Mouse (Mus musculus): ENCODE data around the gene Gm12258. TPM values are rescaled to one million over a fixed set of nuclear protein-coding genes. Genes with fewer than 3 reads are reported as not detected.
"Not testable (repeated sequence)": the region's sequence is repeated elsewhere in the genome, so short reads cannot be mapped to it uniquely, and the experiment has no call there.

Gm12258 gene
- 10 to 100 TPM; 16.2 to 17.7 TPM for total RNA-seq (2021)
- long read RNA-seq, full-length matches to known transcripts = 16 of 20 reads
- long read RNA-seq, partial matches to known transcripts = 0 of 20 reads
- long read RNA-seq, other reads (novel, unspliced or antisense) = 4 of 20 reads

DNA sequence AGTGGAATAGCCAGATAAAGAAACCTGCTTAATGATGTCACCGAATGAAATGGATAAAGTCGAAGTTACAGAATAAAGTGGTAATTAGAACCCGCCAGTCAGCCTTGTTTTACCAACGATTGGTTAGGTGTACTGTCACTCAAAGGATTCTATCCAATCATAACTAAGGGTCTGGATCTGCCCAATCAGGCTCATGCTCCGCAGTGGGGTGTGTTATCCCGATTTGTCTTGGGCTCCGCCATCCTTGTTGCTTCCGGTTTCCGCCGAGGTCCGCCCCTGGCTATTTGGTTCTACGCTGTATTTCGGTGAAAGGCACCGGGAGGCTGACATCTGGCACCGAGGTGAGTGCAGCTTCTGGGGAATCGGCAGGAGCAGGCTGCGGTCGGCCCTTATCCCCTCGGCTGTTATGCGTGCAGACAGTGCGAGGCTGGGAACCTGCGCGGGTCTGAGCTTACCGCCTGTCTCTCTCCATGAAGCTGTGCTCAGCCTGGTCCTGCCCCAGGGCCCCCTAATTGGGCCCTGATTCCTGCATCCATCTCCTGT, at the start of gene Gm12258:
TSS of gene Gm12258 (plus strand) at position 240 of the 543 bp plus-strand sequence.
- peak; percentile 80 to 84 for DNase-seq (ENCODE audit: low spot score in 2 of 2)

DNA sequence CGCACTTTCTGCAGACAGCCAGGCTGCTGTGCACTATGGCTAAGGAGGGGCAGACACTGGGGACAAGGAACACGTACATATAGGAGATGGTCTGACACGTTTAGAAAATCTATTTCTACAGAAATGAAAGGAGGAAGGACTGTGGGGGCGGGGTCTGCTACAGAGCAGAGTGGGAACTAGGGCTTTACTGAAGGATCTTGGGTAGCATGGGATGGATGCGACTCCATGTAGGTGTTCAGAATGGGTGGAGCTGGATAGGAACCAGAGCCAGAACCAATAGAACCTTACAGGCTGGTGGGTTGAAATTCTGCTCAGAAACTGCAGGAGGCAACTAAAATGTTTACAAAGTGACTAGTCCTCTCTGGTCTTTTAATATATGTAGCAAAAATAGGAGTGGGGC, 47.2 kb upstream of the Gm12258 start:
- DNase-seq (ENCODE audit: low spot score in 2 of 2) = no peak

DNA sequence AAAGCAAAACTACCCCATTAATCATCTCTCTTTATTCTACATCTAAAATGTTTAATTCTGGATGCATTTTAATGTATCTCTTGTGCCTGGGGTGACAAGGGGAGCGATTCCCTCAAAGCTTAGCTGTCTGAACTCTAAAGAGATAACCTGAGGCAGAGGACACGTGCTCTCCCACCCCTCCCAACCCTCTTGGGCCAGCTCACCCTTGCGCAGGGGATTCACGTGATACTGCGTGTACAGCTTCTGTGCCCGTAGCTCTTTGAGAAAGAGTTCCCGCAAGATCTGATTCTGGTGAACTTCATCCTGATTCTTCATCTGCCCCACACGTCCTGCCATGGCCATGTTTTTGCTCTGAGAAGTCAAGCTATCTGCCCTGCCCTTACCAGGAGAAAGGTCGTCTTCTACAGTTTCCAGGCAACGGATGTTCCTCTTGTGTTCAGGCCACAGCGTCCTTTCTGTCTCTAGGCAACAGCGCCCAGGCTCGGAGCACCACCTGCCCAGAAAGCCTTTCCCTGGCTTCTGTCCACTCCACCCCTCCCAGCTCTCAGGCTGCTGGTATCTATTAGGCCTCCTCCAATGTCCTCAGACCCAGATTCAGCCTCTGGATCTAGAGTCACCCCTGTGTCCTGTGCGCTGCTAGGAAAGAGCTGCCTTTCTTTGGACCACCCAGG, 45.3 kb upstream of the Gm12258 start, which contains the start of gene Fam183b:
TSS of gene Fam183b (minus strand) at position 403 of the 671 bp plus-strand sequence.
- DNase-seq (ENCODE audit: low spot score in 2 of 2) = peak; percentile 48 to 65

DNA sequence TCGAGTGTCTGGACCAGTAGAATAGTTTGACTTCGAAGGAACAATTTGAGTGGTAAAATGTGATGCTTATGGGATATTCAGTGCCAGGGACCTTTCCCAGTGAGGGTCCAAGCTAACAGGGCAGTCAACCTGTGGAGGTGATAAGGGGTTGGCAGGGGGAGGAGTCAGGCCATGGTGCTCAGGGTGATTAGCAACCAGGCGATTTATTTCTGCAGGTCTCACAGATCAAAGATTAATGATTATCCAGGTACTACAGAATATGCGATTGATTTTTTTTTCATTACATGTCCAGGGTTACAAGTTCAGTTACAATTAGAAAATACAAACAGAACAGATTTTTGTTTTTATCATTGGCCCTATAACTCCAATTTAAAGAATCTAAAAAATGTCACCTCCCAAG, 43.1 kb upstream of the Gm12258 start:
- no peak for DNase-seq (ENCODE audit: low spot score in 2 of 2)

DNA sequence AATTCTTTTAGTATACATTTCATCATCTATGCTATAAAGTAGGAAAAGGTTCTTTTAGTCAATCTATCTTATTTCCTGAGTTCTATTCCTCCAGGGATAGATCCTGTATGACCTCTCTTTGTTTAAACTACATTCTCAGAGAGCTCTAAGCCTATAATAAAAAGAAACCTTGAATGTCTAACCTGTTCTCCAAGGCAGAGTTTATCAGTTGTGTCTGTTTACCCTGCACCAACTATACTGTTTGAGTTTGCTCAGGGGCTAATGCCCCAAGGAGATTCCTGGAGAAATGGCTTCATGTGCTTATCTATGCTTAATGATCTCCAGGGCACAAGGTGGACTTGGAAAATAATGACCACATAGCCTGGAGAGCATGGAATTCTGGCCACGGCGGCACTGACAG, 42.6 kb upstream of the Gm12258 start:
- no peak for DNase-seq (ENCODE audit: low spot score in 2 of 2)

DNA sequence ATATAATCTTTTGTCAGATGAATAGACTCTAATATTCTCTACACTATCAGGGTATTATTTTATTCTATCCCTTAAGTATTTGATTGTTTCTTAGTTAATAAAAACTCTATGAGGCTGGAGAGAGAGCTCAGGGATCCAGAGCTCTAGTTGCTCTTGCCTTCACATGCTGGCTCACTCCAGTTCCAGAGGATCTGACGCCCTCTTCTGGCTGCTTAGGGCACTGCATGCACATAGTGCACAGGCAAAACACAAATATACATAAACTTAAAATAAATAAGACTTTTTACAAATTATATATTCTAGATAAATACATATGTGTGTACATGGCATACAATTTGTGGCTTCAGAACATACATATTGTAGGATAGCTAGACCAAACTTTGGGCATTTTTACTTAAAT, 35.0 kb upstream of the Gm12258 start:
- no peak for DNase-seq (ENCODE audit: low spot score in 2 of 2)

DNA sequence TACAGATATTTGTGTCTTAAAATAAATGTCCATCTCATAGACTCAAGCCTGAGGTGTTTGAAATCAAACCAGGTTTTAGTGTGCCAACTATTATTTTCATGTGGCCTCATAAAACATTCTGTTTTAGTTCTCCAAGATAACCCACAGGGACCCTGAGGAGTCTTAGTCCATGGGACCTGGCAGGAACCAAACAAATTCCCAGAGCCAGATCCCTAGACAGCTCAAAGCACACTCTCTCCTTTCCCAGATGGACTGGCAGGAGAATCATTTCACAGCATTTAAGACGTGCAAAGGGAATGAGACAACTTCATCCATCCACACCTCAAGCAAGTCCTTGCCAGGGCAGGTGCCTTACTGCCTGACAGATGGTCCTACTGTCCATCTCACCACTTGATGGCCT, 32.3 kb upstream of the Gm12258 start, which contains the start of gene Olfr313:
TSS of gene Olfr313 (plus strand) at position 301 of the 400 bp plus-strand sequence.
- not testable (repeated sequence) for DNase-seq (ENCODE audit: low spot score in 2 of 2)

DNA sequence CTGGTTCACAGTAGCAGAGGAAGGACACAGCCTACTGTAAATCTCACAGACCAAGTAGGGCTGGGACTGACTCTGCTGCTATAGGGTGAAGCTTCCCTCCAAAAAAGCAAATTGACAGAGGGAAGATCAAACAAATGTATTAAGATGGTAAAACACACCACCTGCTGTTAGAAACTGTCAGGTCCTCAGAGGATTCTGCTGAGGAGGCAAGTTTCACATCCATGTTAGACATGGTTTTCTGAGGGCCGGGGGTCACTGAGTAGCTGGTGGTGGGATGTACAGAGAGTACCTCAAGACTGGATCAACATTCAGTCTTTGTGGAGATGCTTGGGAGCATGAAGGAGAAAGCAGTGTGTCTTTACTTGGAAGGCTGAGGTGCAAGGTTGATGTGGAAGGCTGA, 31.3 kb upstream of the Gm12258 start:
- no peak for DNase-seq (ENCODE audit: low spot score in 2 of 2)

DNA sequence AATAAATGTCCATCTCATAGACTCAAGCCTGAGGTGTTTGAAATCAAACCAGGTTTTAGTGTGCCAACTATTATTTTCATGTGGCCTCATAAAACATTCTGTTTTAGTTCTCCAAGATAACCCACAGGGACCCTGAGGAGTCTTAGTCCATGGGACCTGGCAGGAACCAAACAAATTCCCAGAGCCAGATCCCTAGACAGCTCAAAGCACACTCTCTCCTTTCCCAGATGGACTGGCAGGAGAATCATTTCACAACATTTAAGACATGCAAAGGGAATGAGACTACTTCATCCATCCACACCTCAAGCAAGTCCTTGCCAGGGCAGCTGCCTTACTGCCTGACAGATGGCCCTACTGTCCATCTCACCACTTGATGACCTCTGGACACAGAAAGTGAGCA, 18.0 kb upstream of the Gm12258 start, which contains the start of gene Olfr312:
TSS of gene Olfr312 (plus strand) at position 301 of the 400 bp plus-strand sequence.
- not testable (repeated sequence) for DNase-seq (ENCODE audit: low spot score in 2 of 2)

DNA sequence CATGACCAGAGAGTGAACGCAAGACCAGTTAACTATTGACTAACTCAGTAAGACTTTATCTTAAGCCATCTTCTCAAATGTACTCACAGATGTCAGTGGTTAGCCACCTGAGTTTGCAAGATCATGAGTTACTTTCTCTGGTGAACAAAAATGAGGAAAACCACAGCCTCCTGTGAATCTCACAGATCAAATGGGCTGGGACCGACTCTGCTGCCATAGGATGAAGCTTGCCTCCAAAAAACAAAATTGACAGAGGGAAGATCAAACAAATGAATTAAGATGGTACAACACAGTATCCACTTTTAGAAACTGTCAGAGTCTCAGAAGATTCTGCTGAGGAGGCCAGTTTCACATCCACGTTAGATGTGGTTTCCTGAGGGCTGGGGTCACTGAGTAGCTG, 17.2 kb upstream of the Gm12258 start:
- no peak for DNase-seq (ENCODE audit: low spot score in 2 of 2)

DNA sequence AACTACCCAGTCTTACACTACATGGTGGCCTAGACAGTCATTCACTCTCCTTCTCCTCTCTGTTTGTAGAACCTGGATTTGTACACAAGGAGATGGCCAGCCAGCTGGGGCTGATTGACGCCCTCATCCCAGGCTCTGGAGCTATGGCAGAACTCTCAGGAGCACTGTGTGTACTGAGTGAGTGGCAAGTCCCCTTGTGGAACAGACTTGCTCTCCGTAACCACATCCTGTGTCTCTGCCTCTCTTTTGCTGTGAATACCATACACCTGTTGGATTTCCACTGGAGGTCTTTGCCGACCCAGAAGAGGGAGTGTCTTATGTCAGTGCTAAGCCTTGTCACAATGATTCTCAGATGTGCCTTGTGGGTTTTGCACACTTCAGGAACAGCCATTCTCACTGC, 14.4 kb upstream of the Gm12258 start:
- DNase-seq (ENCODE audit: low spot score in 2 of 2) = not testable (repeated sequence)

DNA sequence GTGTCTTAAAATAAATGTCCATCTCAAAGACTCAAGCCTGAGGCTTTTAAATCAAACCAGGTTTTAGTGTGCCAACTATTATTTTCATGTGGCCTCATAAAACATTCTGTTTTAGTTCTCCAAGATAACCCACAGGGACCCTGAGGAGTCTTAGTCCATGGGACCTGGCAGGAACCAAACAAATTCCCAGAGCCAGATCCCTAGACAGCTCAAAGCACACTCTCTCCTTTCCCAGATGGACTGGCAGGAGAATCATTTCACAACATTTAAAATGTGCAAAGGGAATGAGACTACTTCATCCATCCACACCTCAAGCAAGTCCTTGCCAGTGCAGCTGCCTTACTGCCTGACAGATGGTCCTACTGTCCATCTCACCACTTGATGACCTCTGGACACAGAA, 8.0 kb upstream of the Gm12258 start, which contains the start of gene Olfr311:
TSS of gene Olfr311 (plus strand) at position 301 of the 400 bp plus-strand sequence.
- not testable (repeated sequence) for DNase-seq (ENCODE audit: low spot score in 2 of 2)

DNA sequence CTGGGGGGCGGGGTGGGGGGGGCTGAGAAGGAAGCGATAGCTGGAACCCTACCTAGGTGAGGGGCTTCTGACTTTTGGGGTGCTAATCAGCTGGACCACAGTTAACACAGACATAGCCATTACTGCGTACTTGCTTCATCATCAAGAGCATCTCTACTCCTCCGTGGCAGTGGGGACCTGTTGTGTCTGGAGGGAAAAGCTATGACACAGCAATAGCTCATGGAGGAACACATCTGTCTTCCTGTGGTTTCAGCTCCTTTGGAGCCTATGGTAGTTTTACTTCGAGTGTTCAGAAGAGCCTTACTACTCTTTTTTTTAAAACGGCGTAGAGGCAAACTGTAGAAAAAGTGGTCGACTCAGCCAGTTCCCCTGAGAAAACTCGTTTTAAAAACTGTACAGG, 678 bp downstream of the Gm12258 start:
- DNase-seq (ENCODE audit: low spot score in 2 of 2) = no peak

DNA sequence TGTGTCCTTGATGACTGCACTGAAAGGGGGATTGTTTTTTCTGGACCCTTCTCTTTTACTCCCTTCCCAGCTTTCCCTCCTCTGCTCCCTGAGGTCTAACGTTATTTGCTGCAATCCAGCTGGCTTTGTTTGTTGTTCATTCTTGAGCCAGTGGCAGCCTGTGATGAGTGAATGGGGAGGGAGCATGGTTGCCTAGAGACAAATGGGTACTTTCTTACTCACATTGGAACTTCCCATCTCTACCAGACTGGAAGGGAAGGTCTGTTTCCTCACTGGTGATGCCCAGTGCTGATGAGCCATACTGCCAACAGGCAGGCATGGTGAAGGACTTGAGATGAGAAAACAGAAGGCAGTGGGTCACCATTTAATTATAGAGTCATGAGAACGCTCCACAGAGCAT, 2.8 kb downstream of the Gm12258 start:
- DNase-seq (ENCODE audit: low spot score in 2 of 2) = no peak

DNA sequence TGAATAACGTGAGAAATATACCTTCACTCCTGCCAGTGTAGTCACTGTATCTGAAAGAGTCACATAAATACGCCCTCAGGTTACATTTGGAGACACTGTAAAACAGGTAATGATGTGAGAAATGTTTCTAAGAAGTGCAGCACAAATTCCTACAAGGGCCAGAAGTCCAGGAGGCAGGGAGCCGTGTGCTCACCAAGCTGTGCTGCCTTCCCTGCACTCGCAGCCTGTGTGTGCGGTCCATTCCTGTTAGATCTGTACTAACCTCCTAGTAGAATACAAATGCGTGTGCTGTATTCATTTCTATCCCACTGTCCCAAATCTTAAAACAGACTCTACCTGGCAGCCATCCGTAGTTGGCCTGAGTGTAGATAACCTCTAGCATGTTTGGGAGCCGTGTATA, 13.8 kb downstream of the Gm12258 start:
- no peak for DNase-seq (ENCODE audit: low spot score in 2 of 2)

DNA sequence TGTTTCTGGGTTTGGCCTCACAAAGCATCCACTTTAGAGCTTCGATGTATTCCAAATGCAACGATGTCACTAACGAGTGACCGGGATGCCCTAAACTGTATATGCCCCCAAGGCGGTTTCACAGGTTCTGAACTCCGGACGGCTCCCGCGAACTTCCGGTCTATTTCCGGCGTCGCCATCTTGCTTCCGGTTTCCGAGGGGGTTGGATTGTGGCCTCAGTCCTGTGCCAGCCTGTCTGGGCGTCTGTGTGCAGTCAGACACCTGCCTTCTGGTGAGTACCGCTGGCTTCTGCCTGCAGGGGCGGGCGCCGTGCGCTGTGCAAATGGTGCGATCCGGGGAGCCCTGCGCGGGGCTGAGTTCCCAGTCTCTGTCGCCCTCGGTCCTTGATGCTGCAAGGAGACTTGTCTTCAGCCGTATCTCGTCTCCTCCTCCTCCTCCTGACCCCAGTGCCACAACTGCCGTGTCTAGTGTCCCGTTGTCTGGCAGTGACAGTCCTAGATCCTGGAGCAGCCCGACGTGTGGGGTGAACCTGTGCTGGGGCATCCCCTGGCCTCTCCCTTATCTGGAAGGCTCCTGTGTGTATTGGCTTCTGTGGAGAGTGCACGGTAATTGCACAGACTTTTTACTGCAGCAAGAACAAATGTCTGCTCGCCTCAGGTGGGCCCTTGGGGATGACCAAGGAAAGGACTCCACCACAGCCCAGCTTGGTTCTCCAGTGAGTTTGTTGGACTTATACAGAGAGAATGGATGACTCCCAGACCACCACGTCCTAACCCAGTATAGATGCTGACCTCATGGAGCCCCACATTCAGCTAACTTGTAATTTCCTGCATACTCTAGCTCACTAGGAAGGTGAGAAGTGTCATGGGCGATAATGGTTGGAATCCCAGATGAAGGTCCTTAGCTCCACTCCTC, 20.3 kb downstream of the Gm12258 start, which contains the start of gene 2810021J22Rik:
TSS of gene 2810021J22Rik (plus strand) at position 178 of the 915 bp plus-strand sequence.
- peak; percentile 79 to 84 for DNase-seq (ENCODE audit: low spot score in 2 of 2)

DNA sequence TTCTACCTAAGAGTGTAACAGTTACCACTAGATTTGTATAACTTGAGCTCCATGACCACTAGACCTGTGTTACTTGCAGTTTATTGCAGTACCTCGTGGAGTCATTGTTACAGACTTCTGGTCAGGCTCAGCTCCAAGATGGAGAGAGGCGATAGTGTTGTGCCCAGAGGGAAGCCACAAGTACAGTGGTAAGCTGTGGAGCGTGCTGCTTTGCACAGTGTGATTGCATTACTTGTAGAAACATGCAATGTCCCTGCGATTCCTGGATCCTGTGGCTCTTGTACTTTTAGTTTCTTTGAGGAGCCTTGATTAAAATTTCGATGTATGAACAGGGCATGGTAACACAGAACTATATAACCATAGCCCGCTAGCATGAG, 21.0 kb downstream of the Gm12258 start:
- DNase-seq (ENCODE audit: low spot score in 2 of 2) = no peak

DNA sequence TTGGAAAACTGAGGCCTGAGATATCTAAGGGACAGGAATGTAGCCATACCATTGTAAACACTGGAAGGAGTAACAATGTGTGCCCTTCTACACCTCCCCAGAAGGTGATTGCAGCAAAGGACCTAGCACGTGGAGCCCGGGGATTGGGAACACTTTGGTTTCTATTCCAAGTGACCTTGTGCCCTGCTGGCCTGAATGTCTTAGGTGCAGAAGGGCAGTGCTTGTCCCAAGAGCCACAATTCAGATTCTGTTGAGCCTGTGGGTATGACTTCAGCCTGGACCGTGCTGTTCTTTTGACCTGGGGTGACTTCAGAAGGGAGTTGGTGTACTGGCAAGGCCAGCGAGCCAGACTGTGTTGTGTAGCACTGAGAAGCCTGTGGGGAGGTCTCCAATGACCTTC, 24.0 kb downstream of the Gm12258 start:
- no peak for DNase-seq (ENCODE audit: low spot score in 2 of 2)

DNA sequence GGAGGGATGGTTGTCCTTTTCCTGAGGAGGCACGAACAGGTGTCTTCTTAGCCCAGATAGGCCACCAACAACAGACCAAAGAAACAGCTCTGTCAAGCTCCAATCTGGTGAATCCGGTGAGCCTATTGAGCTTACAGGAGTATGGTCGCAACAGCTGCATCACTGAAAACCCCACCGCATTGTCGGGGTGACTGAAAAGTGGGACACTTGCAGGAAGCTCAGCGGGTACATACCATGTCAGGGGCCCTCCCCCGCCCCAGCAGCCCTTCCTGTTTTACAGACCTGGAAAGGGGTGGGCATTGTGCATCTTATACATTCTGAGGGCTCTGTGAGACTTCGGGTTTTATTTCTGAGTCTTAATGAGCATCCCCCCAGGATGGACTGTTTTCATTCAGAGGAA, 36.8 kb downstream of the Gm12258 start:
- DNase-seq (ENCODE audit: low spot score in 2 of 2) = no peak

DNA sequence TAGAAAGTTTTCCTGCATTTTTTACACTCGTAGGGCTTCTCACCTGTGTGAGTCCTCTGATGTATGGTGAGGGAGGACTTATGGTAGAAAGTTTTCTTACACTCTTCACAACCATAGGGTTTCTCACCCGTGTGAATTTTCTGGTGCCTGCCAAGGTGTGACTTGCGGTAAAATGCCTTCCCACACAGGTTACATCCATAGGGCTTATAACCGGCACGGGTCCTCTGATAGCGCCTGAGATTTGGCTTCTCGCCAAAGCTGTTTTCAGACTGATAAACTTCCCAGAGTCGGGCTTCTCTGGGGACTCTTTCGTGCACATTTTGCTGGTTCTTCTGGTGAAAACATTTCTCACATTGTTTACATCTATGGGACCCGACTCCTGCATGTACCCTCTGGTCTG, 43.6 kb downstream of the Gm12258 start:
- no peak for DNase-seq (ENCODE audit: low spot score in 2 of 2)

DNA sequence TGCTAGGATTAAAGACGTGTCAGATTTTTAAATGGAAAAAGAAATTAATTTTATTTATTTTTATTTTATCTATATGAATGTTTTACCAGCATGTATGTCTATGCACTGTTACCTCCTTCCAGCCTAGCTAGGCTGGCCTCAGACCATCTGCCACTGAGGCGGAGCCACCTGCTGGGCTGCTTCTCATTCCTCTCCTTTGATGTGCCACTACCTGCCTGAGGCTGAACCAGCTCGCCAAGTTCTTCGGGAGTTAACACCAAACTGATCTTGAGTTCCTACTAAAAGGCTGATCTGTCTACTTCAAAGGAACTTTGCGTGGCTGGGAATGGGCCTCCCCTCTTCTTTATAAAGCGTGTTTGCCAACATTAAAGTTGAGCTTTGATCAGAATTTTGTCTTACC, 47.5 kb downstream of the Gm12258 start:
- no peak for DNase-seq (ENCODE audit: low spot score in 2 of 2)

Measured in layer of hippocampus, postnatal 10 days (tissue).